Mouse (Mus musculus): ENCODE results near the gene Fam155a.

Fam155a gene

GRCm38 (mm10) chr8:9770999-9771605, at the start of gene Fam155a:
Gene Fam155a, minus strand, starts transcription at chr8:9771161.
- DNase-seq (ENCODE audit: low spot score in 2 of 2) = peak; percentile 38 to 41

- no peak for DNase-seq (ENCODE audit: low spot score in 2 of 2)
Measured at GRCm38 (mm10) chr8:9813273-9813946, 42.4 kb upstream of the Fam155a start.

DNA sequence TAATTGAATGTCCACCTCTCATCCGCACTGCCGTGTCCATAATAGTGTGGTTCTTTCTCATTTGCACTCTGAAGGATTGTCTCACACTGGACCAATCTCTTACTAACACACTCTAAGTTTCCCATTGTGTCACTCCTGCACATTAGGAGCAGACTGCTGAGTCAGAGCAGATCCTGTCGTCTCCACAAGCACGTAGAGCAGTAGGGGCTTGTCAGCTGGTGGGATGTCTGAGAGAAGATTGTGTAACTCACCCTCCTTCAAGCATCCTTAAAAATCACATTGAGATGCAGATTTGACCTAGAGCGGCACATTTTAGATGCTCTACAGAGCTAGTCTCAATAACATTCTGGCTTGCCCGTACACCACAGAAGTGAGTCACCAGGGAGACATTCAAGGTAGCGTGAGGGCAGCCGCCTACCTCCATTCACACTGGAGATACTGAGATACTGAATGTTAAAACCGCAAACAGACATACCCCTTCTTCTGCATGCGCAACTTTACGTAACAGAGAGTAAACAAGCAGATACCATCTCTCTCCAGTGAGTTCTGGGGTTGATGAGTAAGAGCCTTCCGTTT, 40.1 kb upstream of the Fam155a start:
- DNase-seq (ENCODE audit: low spot score in 2 of 2) = peak; percentile 28 to 42

DNA sequence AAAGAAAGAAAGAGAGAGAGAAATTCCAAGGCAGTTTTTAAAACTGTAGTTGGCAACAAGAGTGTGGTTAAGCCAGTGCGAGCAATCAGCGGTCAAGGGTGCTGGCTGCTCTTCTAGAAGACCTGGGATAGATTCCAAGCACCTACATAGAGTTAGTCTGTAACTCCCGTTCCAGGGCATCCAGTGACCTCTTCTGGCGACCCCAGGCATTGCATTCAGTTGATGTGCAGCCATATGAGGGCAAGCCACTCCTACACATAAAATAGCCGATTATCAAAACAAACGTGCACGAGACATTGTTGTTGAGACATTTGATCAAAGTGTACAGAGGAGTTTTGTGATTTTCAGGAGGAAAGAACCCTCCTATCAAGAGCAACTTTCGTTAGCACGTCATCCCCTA, 37.6 kb upstream of the Fam155a start:
- no peak for DNase-seq (ENCODE audit: low spot score in 2 of 2)

DNA sequence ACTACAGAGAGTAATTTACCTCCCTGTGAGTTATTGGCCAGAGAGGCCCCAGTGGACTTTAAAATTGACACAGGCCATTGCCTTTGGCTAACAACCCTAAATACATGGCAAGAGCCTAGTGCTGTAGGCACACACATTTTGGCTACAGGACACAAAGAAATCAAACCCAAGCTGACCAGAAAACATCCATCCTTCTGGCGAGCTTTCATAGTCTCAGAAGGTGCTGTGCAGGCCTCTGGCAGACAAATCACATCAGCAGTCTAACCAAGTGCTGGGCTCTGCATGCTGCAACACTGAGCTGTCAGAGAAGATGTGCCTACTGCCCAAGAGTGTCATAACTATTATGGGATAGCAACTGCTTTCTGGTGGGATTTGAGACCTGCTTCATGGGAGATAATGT, 34.7 kb upstream of the Fam155a start:
- no peak for DNase-seq (ENCODE audit: low spot score in 2 of 2)

GRCm38 (mm10) chr8:9800346-9800745, 29.4 kb upstream of the Fam155a start:
- peak in 1 of 2 experiments; percentile 22 for DNase-seq (ENCODE audit: low spot score in 2 of 2)

DNA sequence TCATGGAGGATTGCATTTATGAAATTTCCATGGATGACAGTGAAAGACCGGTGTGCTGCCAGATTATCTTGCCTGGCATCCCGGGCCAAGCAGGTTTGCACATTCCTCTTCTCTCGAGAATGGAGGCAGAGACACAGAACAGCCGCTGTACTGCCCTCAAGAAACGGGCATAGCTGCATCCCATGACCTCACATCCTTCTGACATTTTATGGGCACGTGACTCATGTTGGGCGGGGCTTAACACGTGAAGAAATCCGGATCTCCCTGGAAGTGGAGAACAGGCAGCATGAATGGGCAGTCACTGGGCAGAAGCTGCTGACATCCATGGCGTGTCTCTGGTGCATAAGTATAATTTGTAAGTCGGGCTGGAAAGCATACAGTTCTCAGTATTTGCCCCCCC, 29.0 kb upstream of the Fam155a start:
- no peak for DNase-seq (ENCODE audit: low spot score in 2 of 2)

GRCm38 (mm10) chr8:9797514-9797913, 26.6 kb upstream of the Fam155a start:
- no peak for DNase-seq (ENCODE audit: low spot score in 2 of 2)

DNA sequence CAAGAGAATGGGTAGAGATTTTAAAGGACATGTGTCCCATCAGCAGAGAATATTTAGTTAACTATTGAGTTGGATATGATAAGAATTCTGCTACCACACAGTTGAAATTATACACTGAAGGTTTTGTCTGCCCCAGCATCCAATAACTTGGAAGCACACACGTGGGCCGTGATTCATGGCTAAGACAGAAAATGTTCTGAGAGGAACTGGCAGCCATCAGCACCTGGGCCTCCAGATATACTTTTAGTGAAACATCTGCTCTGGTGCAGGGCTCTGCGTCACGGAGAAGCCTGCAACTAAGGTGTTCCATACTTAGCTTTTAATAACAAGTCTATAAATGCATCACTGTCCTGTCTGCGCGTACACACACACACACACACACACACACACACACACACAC, 24.8 kb upstream of the Fam155a start:
- peak; percentile 22 to 44 for DNase-seq (ENCODE audit: low spot score in 2 of 2)

- DNase-seq (ENCODE audit: low spot score in 2 of 2) = no peak
Measured at GRCm38 (mm10) chr8:9793351-9793750, 22.4 kb upstream of the Fam155a start.

GRCm38 (mm10) chr8:9780332-9780731, 9.4 kb upstream of the Fam155a start:
- no peak for DNase-seq (ENCODE audit: low spot score in 2 of 2)

- no peak for DNase-seq (ENCODE audit: low spot score in 2 of 2)
Measured at GRCm38 (mm10) chr8:9778148-9778547, 7.2 kb upstream of the Fam155a start.

GRCm38 (mm10) chr8:9776818-9777217, 5.9 kb upstream of the Fam155a start:
- DNase-seq (ENCODE audit: low spot score in 2 of 2) = no peak

DNA sequence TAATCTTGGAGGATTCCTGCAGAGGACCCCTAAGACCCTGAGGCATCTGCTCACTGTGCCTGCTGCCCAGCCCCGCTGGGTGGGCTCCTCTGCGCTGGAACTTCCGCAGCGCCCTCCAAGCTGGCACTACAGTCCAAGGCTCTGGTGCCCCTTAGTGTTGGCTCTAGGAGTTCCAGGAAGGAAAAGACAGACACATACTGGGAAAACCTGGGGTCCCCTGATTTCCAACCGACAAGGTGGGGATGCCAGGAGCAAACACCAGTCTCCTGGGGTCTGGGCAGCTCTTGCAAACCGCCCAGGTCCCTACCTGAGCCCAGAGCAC, 1.5 kb upstream of the Fam155a start:
- DNase-seq (ENCODE audit: low spot score in 2 of 2) = peak in 1 of 2 experiments; percentile 32

DNA sequence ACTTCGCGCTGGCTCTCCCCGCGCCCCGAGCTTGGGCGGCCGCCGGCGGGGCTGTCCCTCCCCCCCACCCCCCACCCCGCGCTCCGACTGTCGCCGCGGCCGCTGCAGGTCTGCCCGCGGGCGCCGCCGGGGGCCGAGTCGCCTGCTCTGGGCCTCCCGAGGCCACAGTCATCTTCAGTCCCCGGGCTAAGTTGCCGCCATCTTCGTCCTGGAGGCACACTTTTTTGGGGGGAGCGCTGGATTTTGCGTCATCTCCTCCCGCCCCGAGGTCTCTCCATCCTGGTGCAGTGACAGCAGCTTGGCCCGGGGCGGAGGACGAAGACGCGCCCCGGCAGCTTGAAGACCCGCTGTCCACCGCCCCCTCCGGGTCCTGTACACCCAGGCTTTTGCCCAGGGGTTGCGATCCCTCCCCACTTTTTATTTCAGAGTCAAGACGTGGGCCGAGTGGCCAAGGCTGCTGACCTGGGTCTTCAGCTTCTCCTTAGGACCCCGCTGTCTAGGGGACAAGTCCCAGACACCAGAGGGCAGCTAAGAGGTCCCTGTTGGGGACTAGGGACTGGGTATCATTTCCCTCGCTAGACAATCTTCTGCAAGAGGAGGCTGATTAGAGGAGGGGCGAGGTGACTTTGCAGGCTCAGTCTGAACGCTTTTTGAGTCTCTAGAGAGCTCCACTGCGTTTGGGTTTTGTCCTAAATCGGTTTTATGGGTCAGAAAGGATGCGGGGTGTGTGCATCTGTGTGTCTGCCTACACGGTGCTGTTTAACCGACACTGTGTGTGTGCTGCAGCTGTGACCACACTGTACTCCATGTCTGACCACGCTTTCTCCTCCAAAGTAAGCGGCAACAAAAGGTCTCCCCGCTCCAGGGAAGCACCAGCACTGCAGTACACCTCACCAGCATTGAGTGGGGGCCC, 901 bp upstream of the Fam155a start:
- DNase-seq (ENCODE audit: low spot score in 2 of 2) = peak; percentile 32 to 34

DNA sequence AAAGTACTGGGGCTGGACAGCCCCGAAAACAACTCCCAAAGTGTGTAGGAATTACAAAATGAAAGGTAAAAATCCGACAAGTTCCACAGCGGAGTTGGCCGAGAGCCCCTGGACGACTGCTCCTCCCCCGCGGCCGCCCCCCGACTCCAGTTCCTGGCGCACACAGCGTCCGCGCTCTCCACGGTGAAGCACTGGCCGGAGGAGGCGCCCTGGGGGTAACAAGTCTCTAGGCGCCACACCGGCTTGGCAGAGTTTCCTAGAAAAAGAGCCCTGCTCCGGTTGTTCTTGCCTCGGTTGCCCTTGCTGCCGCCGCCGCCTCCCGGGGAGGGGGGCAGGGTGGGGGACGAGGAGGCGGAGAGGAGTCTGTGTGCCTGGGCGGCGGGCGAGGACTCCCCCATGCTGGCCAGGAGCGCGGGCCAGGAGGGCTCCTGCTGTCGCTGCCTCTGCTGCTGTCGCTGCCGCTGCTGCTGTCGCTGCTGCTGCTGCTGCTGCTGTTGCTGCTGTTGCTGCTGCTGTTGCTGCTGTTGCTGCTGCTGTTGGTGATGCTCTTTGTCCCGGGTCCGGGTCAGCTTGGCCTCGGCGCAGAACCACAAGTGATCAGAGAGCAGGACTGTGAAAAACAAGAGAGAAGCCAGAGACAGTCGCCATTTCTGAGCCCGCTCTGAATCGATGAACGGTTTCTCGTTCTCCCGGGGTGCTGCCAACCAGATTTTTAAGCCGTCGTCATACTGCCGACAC, 531 bp downstream of the Fam155a start:
- DNase-seq (ENCODE audit: low spot score in 2 of 2) = peak; percentile 28 to 46

DNA sequence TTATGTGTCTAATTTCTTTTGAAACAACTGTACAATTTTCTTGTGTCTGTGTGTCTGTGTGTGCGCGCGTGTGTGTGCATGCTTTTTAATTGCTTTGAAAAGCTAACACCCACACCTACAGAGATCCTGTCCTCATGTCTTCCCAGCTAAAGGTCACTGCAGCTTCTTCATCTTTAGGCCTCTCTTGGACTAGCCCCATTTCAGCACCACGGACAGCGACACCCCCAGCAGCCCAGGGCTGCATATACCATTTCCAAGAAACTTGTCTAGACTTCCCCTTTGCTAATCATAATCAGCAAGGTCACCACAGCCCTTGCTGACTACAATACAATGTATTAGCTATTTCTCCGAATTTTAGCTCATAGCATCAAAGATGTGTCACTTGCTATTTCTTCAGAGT, 1.9 kb downstream of the Fam155a start:
- DNase-seq (ENCODE audit: low spot score in 2 of 2) = no peak

DNA sequence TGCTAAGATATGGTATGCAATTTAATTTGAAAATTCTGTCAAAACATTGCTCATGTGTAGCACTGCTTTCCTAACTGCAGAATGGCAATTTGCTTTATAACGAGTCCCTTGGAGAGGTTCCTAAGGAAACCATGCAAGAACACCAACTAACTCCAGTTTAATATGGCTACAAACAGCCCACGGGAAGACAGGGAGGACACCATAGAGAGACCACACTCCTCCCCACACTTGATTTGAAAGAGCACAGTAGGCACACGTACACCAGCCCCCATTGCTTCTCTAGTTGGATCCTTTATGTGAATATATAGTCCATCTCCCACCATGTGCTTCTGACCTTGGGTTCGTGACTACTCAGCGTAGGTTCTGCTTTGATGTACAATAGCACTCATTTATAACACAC, 35.8 kb downstream of the Fam155a start:
- DNase-seq (ENCODE audit: low spot score in 2 of 2) = peak in 1 of 2 experiments; percentile 24

DNA sequence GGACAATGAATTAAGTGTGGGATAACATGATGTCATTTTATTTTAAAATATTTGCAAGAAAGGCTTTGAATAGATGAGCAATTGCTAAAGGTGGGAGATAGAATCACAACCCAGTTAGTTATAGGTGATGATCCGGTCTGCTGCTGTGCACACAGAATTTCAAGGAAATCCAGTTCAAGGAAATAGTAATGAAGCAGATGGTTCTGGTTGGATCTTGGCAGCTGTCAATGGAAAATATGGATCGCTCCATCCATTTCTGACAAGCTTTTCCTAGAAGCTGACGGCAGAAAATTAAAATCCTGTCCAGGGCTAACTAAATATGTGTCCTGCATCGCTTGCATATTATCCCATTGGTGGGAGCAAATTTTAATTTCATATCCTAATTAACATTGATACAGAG, 61.2 kb downstream of the Fam155a start:
- DNase-seq (ENCODE audit: low spot score in 2 of 2) = no peak

- DNase-seq (ENCODE audit: low spot score in 2 of 2) = peak; percentile 80 to 90
Measured at GRCm38 (mm10) chr8:9707433-9707832, 63.5 kb downstream of the Fam155a start.

GRCm38 (mm10) chr8:9694794-9695193, 76.2 kb downstream of the Fam155a start:
- DNase-seq (ENCODE audit: low spot score in 2 of 2) = peak; percentile 11 to 28

GRCm38 (mm10) chr8:9692370-9692769, 78.6 kb downstream of the Fam155a start:
- no peak for DNase-seq (ENCODE audit: low spot score in 2 of 2)
